Mouse (Mus musculus): Measurements from ENCODE around the gene Chil4. TPM values are rescaled to one million over a fixed set of nuclear protein-coding genes. Genes with fewer than 3 reads are reported as not detected.
"Not testable (repeated sequence)": the region's sequence is repeated elsewhere in the genome, so short reads cannot be mapped to it uniquely, and the experiment has no call there.

The Chil4 gene
- polyA plus RNA-seq, 1 experiment from 2014 or later, result not detected

DNA sequence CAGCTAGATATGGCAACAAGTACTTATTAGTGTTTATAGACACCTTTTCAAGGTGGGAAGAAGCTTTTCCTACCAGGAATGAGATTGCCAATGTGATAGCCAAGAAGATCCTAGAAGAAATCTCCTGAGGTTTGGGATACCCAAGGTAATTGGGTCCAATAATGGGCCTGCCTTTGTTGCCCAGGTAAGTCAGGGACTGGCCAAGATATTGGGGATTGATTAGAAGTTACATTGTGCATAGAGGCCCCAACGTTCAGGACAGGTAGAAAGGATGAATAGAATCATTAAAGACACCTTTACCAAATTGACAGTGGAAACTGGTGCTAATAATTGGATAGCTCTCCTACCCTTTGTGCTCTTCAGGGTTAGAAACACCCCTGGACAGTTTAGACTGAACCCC is 21.3 kb downstream of the Chil4 start:
- 25% methylated on average over 1 of the region's 1 CpGs for WGBS (ENCODE audit: insufficient replicate concordance)
- ATAC-seq; H3K27ac ChIP-seq; H3K4me3 ChIP-seq; H3K27me3 ChIP-seq (replicated peaks); H3K4me1 ChIP-seq; H3K4me2 ChIP-seq; H3K9ac ChIP-seq; H3K36me3 ChIP-seq: not testable (repeated sequence)
- peaks cover 50% of the 10 kb centered on the region for H3K9me3 ChIP-seq (replicated peaks)

DNA sequence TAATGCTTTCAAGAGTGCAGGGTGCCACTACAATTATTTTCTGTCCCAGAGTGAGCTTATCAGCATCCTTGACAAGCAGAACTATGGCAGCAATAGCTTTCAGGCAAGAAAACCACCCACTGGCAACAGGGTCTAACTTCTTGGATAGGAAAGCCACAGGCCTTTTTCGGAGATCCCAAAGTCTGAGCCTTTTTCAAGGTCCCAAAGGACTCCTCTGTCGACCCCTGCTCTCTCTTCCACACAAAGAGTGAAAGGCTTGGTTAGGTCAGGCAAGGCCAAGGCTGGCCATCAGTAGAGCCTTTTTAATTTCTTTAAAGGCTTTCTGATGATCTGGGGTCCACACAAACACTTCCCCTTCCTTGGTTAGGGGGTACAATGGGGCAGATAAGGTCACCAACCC is 22.1 kb downstream of the Chil4 start:
- H3K4me1 ChIP-seq; H3K4me3 ChIP-seq; H3K4me2 ChIP-seq; H3K27me3 ChIP-seq (replicated peaks); ATAC-seq; H3K27ac ChIP-seq; H3K36me3 ChIP-seq; H3K9ac ChIP-seq: not testable (repeated sequence)
- WGBS (ENCODE audit: insufficient replicate concordance), result 36% methylated on average over 2 of the region's 2 CpGs
- H3K9me3 ChIP-seq (replicated peaks), result peaks cover 48% of the 10 kb centered on the region

DNA sequence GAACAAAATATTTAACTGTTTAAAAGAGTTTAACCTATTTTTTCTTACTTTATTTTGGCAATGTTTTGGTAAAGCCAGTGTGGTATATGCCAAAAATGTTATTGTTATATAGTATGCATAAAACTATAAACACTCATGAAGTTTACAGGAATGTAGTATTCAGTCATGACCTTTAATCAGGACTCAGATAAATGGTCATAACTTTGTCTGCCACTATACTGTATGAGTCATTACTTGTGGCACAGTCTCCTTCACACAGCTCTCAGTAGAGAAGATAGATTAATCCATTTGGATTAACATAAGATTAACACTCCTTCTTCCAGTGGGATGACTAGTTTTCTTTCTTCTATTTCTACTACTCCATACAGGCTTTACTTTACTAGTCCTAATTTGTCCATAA is 23.0 kb downstream of the Chil4 start:
- ATAC-seq, result no peak
- H3K4me3 ChIP-seq, result no peak overlapping the region
- no peak overlapping the region for H3K27ac ChIP-seq
- H3K4me2 ChIP-seq, result no peak overlapping the region
- H3K4me1 ChIP-seq, result no peaks in the 10 kb centered on the region
- no peak overlapping the region for H3K9ac ChIP-seq
- H3K27me3 ChIP-seq (replicated peaks), result no peaks in the 10 kb centered on the region
- no peaks in the 10 kb centered on the region for H3K36me3 ChIP-seq
- peaks cover 46% of the 10 kb centered on the region for H3K9me3 ChIP-seq (replicated peaks)

DNA sequence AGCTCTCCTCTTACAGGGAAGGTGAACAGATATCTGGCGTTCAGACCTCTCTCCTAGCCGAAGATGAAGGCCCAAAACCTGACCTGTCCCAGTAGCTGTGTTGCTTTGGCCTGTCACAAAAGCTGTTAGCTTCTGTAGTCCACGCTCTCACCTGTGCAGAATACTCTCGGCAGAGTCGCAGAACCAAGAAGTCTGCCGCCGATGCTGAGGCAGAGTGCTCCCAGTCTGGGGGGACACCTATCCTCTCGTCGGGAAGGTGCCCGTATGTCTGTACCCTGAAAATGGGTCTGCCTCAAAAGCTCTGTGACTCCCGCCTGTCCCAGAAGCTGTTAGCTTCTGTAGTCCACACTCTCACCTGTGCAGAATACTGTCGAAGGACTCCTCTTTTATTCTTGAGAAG is 23.8 kb downstream of the Chil4 start:
- no peaks in the 10 kb centered on the region for H3K27me3 ChIP-seq (replicated peaks)
- H3K9me3 ChIP-seq (replicated peaks), result peaks cover 46% of the 10 kb centered on the region
- WGBS (ENCODE audit: insufficient replicate concordance), result 67% methylated on average over 12 of the region's 12 CpGs
- H3K4me3 ChIP-seq, result no peak overlapping the region
- H3K4me2 ChIP-seq, result no peak overlapping the region
- H3K9ac ChIP-seq, result no peak overlapping the region
- no peaks in the 10 kb centered on the region for H3K36me3 ChIP-seq
- H3K27ac ChIP-seq, result no peak overlapping the region
- no peak for ATAC-seq
- no peaks in the 10 kb centered on the region for H3K4me1 ChIP-seq

DNA sequence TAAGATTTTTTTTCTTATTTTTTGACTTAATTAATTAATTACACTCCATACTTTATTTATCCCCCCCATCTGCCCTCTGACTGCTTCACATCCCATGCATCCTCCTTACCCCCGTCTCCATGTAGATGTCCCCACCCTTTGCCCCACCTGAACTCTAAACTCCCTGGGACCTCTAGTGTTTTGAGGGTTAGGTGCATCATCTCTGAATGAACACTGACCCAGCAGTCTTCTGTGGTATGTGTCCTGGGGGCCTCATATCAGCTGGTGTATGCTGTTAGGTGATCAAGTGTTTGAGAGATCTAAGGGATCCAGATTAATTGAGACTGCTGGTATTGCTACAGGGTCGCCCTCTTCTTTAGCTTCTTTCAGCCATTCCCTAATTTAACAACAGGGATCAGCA is 31.3 kb downstream of the Chil4 start:
- ATAC-seq, result no peak
- H3K4me2 ChIP-seq, result no peak overlapping the region
- no peaks in the 10 kb centered on the region for H3K27me3 ChIP-seq (replicated peaks)
- H3K9ac ChIP-seq, result no peak overlapping the region
- H3K9me3 ChIP-seq (replicated peaks), result peaks cover 47% of the 10 kb centered on the region
- no peaks in the 10 kb centered on the region for H3K4me1 ChIP-seq
- no peaks in the 10 kb centered on the region for H3K36me3 ChIP-seq
- H3K27ac ChIP-seq, result no peak overlapping the region
- H3K4me3 ChIP-seq, result no peak overlapping the region
- WGBS (ENCODE audit: insufficient replicate concordance), result 58% methylated on average over 2 of the region's 2 CpGs

DNA sequence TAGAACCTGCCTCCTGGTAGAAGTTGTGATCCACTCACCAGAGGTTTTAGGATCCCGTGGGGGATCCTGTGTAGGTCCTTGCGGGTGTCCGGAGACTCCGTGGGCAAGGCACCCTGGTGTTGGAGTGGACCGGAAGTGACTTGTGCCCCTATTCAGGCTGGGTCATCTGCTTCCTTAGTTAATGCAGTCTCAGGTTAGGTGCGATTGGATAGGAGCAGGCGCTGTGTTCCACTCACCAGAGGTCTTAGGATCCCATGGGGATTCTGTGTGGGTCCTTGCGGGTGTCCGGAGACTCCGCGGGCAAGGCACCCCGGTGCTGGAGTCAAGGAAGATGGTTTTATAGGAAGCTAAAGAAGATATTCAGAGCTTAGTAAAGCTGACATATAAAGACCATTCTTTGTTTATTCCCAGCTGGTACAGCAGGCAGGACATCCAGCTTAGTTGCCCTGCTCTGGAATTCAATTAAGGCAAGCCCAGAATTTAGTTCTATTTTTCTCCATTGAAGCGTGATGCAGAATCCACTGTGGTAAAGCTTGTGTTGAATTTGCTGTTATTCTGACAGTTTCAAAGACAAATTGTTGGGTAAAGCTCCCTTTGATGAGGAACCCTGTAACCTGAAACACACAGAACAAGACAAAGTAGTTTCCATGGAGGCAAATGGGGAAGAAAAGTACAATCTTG is 41.7 kb downstream of the Chil4 start:
- H3K4me2 ChIP-seq, result no peak overlapping the region
- no peak for ATAC-seq
- no peaks in the 10 kb centered on the region for H3K27me3 ChIP-seq (replicated peaks)
- no peaks in the 10 kb centered on the region for H3K4me1 ChIP-seq
- WGBS (ENCODE audit: insufficient replicate concordance), result 76% methylated on average over 13 of the region's 13 CpGs
- no peak overlapping the region for H3K4me3 ChIP-seq
- H3K9me3 ChIP-seq (replicated peaks), result peaks cover 17% of the 10 kb centered on the region
- no peaks in the 10 kb centered on the region for H3K36me3 ChIP-seq
- H3K27ac ChIP-seq, result no peak overlapping the region
- H3K9ac ChIP-seq, result no peak overlapping the region

DNA sequence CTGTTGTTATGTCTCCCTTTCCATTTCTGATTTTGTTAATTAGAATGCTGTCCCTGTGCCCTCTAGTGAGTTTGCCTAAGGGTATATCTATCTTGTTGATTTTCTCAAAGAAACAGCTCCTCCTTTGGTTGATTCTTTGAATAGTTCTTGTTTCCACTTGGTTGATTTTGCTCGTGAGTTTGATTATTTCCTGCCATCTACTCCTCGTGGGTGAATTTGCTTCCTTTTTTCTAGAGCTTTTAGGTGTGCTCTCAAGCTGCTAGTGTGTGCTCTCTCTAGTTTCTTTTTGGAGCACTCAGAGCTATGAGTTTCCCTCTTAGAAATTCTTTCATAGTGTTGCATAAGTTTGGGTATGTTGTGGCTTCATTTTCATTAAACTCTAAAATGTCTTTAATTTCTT is 44.3 kb downstream of the Chil4 start:
- not testable (repeated sequence) for ATAC-seq; H3K4me1 ChIP-seq; H3K27me3 ChIP-seq (replicated peaks); H3K4me2 ChIP-seq; H3K9ac ChIP-seq; H3K36me3 ChIP-seq; H3K4me3 ChIP-seq; H3K27ac ChIP-seq
- peaks cover 20% of the 10 kb centered on the region for H3K9me3 ChIP-seq (replicated peaks)
- WGBS (ENCODE audit: insufficient replicate concordance), result 38% methylated on average over 2 of the region's 2 CpGs

DNA sequence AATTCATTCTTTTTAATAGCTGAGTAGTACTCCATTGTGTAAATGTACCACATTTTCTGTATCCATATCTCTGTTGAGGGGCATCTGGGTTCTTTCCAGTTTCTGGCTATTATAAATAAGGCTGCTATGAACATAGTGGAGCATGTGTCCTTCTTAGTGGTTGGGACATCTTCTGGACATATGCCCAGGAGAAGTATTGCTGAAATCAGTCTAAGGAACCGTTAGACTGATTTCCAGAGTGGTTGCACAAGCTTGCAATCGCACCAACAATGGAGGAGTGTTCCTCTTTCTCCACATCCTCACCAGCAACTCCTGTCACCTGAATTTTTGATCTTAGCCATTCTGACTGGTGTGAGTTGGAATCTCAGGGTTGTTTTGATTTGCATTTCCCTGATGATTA is 46.8 kb downstream of the Chil4 start:
- not testable (repeated sequence) for H3K36me3 ChIP-seq; H3K4me2 ChIP-seq; H3K9ac ChIP-seq; H3K27me3 ChIP-seq (replicated peaks); ATAC-seq; H3K27ac ChIP-seq; H3K4me3 ChIP-seq; H3K4me1 ChIP-seq
- peaks cover 11% of the 10 kb centered on the region for H3K9me3 ChIP-seq (replicated peaks)
- 44% methylated on average over 2 of the region's 2 CpGs for WGBS (ENCODE audit: insufficient replicate concordance)

DNA sequence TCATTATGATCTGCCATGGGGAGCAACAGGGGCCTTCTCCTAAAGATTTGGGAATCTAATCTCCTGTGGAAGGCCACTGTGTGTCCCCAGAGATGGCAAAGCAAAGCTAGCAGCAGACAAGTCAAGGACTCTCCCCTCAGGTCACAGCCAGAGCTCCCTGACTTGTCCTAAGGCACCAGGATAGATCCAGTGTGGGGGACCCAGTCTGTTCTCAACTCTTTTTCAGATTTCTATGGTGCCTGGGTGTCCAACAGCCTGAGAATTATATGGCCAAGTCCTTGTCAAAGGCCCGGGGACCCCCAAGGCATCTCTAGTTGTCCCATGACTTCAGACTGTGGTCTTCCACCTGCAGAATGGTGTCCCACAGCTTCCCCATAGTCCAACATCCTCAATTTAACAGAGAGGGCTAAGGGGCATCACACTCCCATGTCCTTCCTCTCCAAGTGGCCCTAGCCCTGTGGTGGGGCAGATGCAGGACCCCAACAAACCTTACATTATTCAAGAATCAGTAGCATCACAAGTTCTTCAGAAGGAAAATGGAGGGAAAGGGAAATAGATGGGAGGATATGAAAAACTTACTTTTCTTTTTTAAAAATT is 48.1 kb downstream of the Chil4 start:
- H3K36me3 ChIP-seq, result no peaks in the 10 kb centered on the region
- no peak overlapping the region for H3K4me3 ChIP-seq
- H3K27ac ChIP-seq, result no peak overlapping the region
- H3K9ac ChIP-seq, result no peak overlapping the region
- no peaks in the 10 kb centered on the region for H3K4me1 ChIP-seq
- WGBS (ENCODE audit: insufficient replicate concordance), result 61% methylated on average over 1 of the region's 1 CpGs
- H3K27me3 ChIP-seq (replicated peaks), result no peaks in the 10 kb centered on the region
- H3K4me2 ChIP-seq, result no peak overlapping the region
- peaks cover 6% of the 10 kb centered on the region; the same call in 1 of the 2 replicates for H3K9me3 ChIP-seq (replicated peaks)
- ATAC-seq, result no peak

DNA sequence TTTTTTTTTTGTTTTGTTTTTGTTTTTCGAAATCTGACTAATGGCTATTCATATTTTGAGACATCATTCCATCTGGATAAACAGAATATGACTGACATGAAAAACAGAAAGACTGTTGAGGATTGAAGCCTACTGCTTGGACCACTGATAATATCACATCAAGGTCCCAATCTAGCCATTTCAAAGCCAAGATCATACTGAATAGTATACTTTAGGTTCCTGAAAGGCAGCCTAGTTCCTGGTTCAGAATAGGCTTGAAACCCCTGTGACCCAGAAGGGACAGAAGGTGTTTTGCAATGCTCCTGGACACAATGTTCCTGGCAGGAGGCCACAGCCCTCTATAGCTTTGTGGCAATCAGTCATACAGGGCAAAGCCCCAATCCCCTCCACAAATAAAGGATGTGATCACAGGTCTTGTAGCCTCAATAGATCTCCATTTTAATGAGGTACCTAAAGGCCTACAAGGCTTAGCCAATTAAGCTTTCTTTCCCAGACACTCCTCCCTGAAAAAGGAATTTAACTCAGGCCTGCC is 48.7 kb downstream of the Chil4 start:
- peaks cover 6% of the 10 kb centered on the region; the same call in 1 of the 2 replicates for H3K9me3 ChIP-seq (replicated peaks)
- no peak overlapping the region for H3K27ac ChIP-seq
- no peak overlapping the region for H3K9ac ChIP-seq
- H3K4me2 ChIP-seq, result no peak overlapping the region
- no peaks in the 10 kb centered on the region for H3K4me1 ChIP-seq
- no peak overlapping the region for H3K4me3 ChIP-seq
- no peaks in the 10 kb centered on the region for H3K36me3 ChIP-seq
- 20% methylated on average over 1 of the region's 1 CpGs for WGBS (ENCODE audit: insufficient replicate concordance)
- no peak for ATAC-seq
- H3K27me3 ChIP-seq (replicated peaks), result no peaks in the 10 kb centered on the region

DNA sequence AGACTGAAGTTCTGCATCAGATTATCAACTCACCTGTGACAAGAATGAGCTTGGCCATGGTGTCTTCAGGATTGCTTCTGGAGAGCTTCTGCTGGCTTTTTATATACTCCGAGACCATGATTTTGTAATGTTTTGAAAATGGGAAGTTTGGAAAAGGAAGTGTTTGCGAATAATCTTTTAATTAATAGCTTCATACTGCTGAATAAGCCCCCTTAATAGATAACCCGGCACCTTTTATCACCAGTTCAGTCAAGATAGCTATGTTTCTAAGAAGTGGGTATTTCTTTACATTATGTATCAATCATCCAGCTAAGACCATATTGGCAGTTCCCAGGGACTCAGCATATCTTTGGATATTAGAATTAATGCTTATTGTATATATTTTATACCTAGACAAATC is 51.8 kb downstream of the Chil4 start, which contains the start of gene Chil3:
Chil3 (minus strand) TSS at position 101 of the 400 bp plus-strand sequence.
- no peak for ATAC-seq
- no peak within 1 kb of the TSS for H3K27ac ChIP-seq
- no peak within 1 kb of the TSS for H3K4me3 ChIP-seq
- no peaks in the 10 kb centered on the region for H3K27me3 ChIP-seq (replicated peaks)
- H3K36me3 ChIP-seq, result no peaks in the 10 kb centered on the region
- no peak within 1 kb of the TSS for H3K9ac ChIP-seq
- no peaks in the 10 kb centered on the region for H3K4me1 ChIP-seq
- WGBS (ENCODE audit: insufficient replicate concordance), result 66% methylated on average over 3 of the region's 3 CpGs
- peaks cover 6% of the 10 kb centered on the region; the same call in 1 of the 2 replicates for H3K9me3 ChIP-seq (replicated peaks)
- H3K4me2 ChIP-seq, result no peak within 1 kb of the TSS

DNA sequence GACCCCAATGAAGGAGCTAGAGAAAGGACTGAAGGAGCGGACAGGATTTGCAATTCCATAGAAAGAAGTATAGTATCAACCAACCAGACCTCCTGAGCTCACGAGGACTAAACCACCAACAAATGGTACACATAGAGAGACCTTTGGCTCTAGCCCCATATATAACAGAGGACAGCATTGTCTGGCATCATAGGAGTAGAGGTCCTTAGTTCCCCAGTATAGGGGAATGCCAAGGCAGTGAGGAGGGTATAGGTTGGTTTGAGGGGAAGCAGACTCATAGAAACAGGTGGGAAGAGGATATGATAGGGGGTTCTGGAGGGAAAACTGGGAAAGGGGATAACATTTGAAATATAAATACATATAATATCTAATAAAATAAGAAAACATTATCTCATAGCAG is 64.9 kb downstream of the Chil4 start:
- WGBS (ENCODE audit: insufficient replicate concordance), result 60% methylated on average over 2 of the region's 2 CpGs
- H3K27me3 ChIP-seq (replicated peaks), result no peaks in the 10 kb centered on the region
- ATAC-seq, result peak; percentile 27; the same call in 1 of the 2 replicates

More for the DNA sequence above, 64.9 kb downstream of the Chil4 start:
- no peak overlapping the region for H3K9ac ChIP-seq
- peaks cover 9% of the 10 kb centered on the region; the same call in 1 of the 2 replicates for H3K9me3 ChIP-seq (replicated peaks)
- H3K27ac ChIP-seq, result no peak overlapping the region
- no peak overlapping the region for H3K4me3 ChIP-seq
- no peaks in the 10 kb centered on the region for H3K36me3 ChIP-seq
- no peaks in the 10 kb centered on the region for H3K4me1 ChIP-seq
- H3K4me2 ChIP-seq, result no peak overlapping the region
